Mouse (Mus musculus) heart, embryonic 12.5 days (tissue): ENCODE results near the gene Myo1b. TPM values are rescaled to one million over a fixed set of nuclear protein-coding genes. Genes with fewer than 3 reads are reported as not detected.
"Not testable (repeated sequence)": the region's sequence is repeated elsewhere in the genome, so short reads cannot be mapped to it uniquely, and the experiment has no call there.

Source experiments
- ATAC-seq: fragments of 200-750 bp; cut with Nextera tagmentation; 2 replicates; pipeline ENCODE4 v1.8.0; 2017; ENCODE audit warnings: moderate TSS enrichment, moderate library complexity; ENCODE audit not compliant: insufficient number of reproducible peaks, low FRiP score
- H3K27ac ChIP-seq: fragments of 300-500 bp; sonication (generic); 2 replicates; pipeline ENCODE4 v1.5.1; 2016; ENCODE audit warnings: mild to moderate bottlenecking, moderate library complexity; ENCODE audit not compliant: poor library complexity, severe bottlenecking
- H3K27me3 ChIP-seq: fragments of 300-500 bp; sonication (generic); replicated peaks from 2 replicates; pipeline ENCODE4 v1.6.1; 2016; ENCODE audit warnings: mild to moderate bottlenecking, moderate library complexity
- H3K36me3 ChIP-seq: fragments of 300-500 bp; sonication (generic); 2 replicates; pipeline ENCODE4 v1.6.1; 2016; ENCODE audit warnings: mild to moderate bottlenecking, moderate library complexity
- H3K4me1 ChIP-seq: fragments of 300-500 bp; sonication (generic); replicated peaks from 2 replicates; pipeline ENCODE4 v1.6.1; 2016; ENCODE audit warnings: mild to moderate bottlenecking
- H3K4me2 ChIP-seq: fragments of 300-500 bp; sonication (generic); 2 replicates; pipeline ENCODE4 v1.6.1; 2016; ENCODE audit warnings: mild to moderate bottlenecking, moderate library complexity
- H3K4me3 ChIP-seq: fragments of 300-500 bp; sonication (generic); 2 replicates; pipeline ENCODE4 v1.5.1; 2016; ENCODE audit warnings: mild to moderate bottlenecking
- H3K9ac ChIP-seq: fragments of 300-500 bp; sonication (generic); 2 replicates; pipeline ENCODE4 v1.6.1; 2016; ENCODE audit warnings: mild to moderate bottlenecking, moderate library complexity
- H3K9me3 ChIP-seq: fragments of 300-500 bp; sonication (generic); replicated peaks from 2 replicates; pipeline ENCODE4 v1.6.1; 2016; ENCODE audit warnings: mild to moderate bottlenecking, moderate library complexity
- WGBS: fragments of 180-500 bp; shearing (Covaris S2); methylation state at CpG from one replicate; pipeline ENCODE4 v1.1.7; 2016; 5-methylcytosine and 5-hydroxymethylcytosine counted together
- polyA plus RNA-seq: library from polyadenylated mRNA; unstranded; fragments of >200 nt; fragmentation: Nextera tagmentation; extraction: Ambion mirVana; gene quantifications from 2 replicates; pipeline ENCODE4 v1.2.1, GENCODE M21; 2016

Myo1b gene
- polyA plus RNA-seq, 1 experiment from 2014 or later: 36.5 TPM

GRCm38 (mm10) chr1:51875462-51876225, 40.2 kb downstream of the Myo1b start:
- ATAC-seq: no peak
- 72% methylated on average over 15 of the region's 15 CpGs for WGBS
- H3K4me1 ChIP-seq: peaks cover 49% of the 10 kb centered on the region
- H3K27ac ChIP-seq: no peak overlapping the region; the same call in 1 of the 2 replicates
- H3K9ac ChIP-seq: no peak overlapping the region
- H3K27me3 ChIP-seq: no peaks in the 10 kb centered on the region
- H3K9me3 ChIP-seq: no peaks in the 10 kb centered on the region
- no peak overlapping the region for H3K4me3 ChIP-seq
- H3K36me3 ChIP-seq: no peaks in the 10 kb centered on the region
- no peak overlapping the region for H3K4me2 ChIP-seq

- H3K9me3 ChIP-seq: no peaks in the 10 kb centered on the region
- H3K9ac ChIP-seq: no peak overlapping the region
- no peak overlapping the region for H3K27ac ChIP-seq
- WGBS: 62% methylated on average over 7 of the region's 7 CpGs
- H3K4me3 ChIP-seq: no peak overlapping the region
- H3K4me2 ChIP-seq: no peak overlapping the region
- peaks cover 5% of the 10 kb centered on the region; the same call in 1 of the 2 replicates for H3K36me3 ChIP-seq
- peaks cover 29% of the 10 kb centered on the region for H3K4me1 ChIP-seq
- no peak for ATAC-seq
- no peaks in the 10 kb centered on the region for H3K27me3 ChIP-seq
These were observed 43.2 kb downstream of the Myo1b start for GRCm38 (mm10) chr1:51872493-51873261.

- 67% methylated on average over 2 of the region's 2 CpGs for WGBS
- H3K27ac ChIP-seq, H3K27me3 ChIP-seq, H3K4me2 ChIP-seq, H3K36me3 ChIP-seq, H3K9me3 ChIP-seq, H3K9ac ChIP-seq, ATAC-seq, H3K4me3 ChIP-seq: not testable (repeated sequence)
- H3K4me1 ChIP-seq: peaks cover 34% of the 10 kb centered on the region
These were observed 44.6 kb downstream of the Myo1b start for GRCm38 (mm10) chr1:51871234-51871633.

GRCm38 (mm10) chr1:51862828-51863421, 52.9 kb downstream of the Myo1b start:
- 78% methylated on average over 8 of the region's 8 CpGs for WGBS
- peaks cover 15% of the 10 kb centered on the region; the same call in 1 of the 2 replicates for H3K4me1 ChIP-seq
- H3K27me3 ChIP-seq: no peaks in the 10 kb centered on the region
- H3K4me3 ChIP-seq: no peak overlapping the region
- no peaks in the 10 kb centered on the region for H3K9me3 ChIP-seq
- H3K27ac ChIP-seq: no peak overlapping the region
- no peak for ATAC-seq
- peaks cover 7% of the 10 kb centered on the region; the same call in 1 of the 2 replicates for H3K36me3 ChIP-seq
- no peak overlapping the region for H3K9ac ChIP-seq
- H3K4me2 ChIP-seq: no peak overlapping the region

GRCm38 (mm10) chr1:51860837-51861236, 55.0 kb downstream of the Myo1b start:
- Histone ChIP-seq H3K27ac (no peak overlapping the region), H3K9me3 (no peaks in the 10 kb centered on the region), H3K27me3 (no peaks in the 10 kb centered on the region), H3K4me2 (no peak overlapping the region), H3K4me1 (peaks cover 7% of the 10 kb centered on the region; the same call in 1 of the 2 replicates), H3K4me3 (no peak overlapping the region), H3K9ac (no peak overlapping the region), H3K36me3 (peaks cover 7% of the 10 kb centered on the region; the same call in 1 of the 2 replicates)
- 87% methylated on average over 10 of the region's 10 CpGs for WGBS
- no peak for ATAC-seq

GRCm38 (mm10) chr1:51856946-51857345, 58.9 kb downstream of the Myo1b start:
- Histone ChIP-seq H3K9me3 (no peaks in the 10 kb centered on the region), H3K27me3 (no peaks in the 10 kb centered on the region), H3K9ac (no peak overlapping the region), H3K36me3 (peaks cover 7% of the 10 kb centered on the region; the same call in 1 of the 2 replicates), H3K27ac (no peak overlapping the region), H3K4me2 (no peak overlapping the region), H3K4me1 (peaks cover 6% of the 10 kb centered on the region), H3K4me3 (no peak overlapping the region)
- no peak for ATAC-seq
- WGBS: 77% methylated on average over 4 of the region's 4 CpGs

- Histone ChIP-seq H3K9ac (no peak overlapping the region), H3K27me3 (no peaks in the 10 kb centered on the region), H3K27ac (no peak overlapping the region), H3K36me3 (peaks cover 7% of the 10 kb centered on the region; the same call in 1 of the 2 replicates), H3K4me3 (no peak overlapping the region), H3K9me3 (no peaks in the 10 kb centered on the region), H3K4me2 (no peak overlapping the region), H3K4me1 (peaks cover 6% of the 10 kb centered on the region)
- ATAC-seq: 0 out of 2 replicates have a peak, but pooled peaks have one; percentile 9
- WGBS: 79% methylated on average over 11 of the region's 11 CpGs
These were observed 59.5 kb downstream of the Myo1b start for GRCm38 (mm10) chr1:51856245-51856915.

- Histone ChIP-seq H3K9me3 (no peaks in the 10 kb centered on the region), H3K36me3 (peaks cover 7% of the 10 kb centered on the region; the same call in 1 of the 2 replicates), H3K27me3 (no peaks in the 10 kb centered on the region), H3K4me3 (no peak overlapping the region), H3K9ac (no peak overlapping the region), H3K27ac (no peak overlapping the region), H3K4me1 (peaks cover 6% of the 10 kb centered on the region), H3K4me2 (no peak overlapping the region)
- WGBS: 71% methylated on average over 10 of the region's 10 CpGs
- no peak for ATAC-seq
These were observed 60.2 kb downstream of the Myo1b start for GRCm38 (mm10) chr1:51855541-51856244.

- no peak overlapping the region for H3K9ac ChIP-seq
- peaks cover 10% of the 10 kb centered on the region for H3K4me1 ChIP-seq
- no peak overlapping the region for H3K4me2 ChIP-seq
- no peaks in the 10 kb centered on the region for H3K36me3 ChIP-seq
- H3K4me3 ChIP-seq: no peak overlapping the region
- no peaks in the 10 kb centered on the region for H3K9me3 ChIP-seq
- H3K27me3 ChIP-seq: no peaks in the 10 kb centered on the region
- H3K27ac ChIP-seq: 0 out of 2 replicates have a peak overlapping the region, but pooled peaks have one; percentile 10
- WGBS: 63% methylated on average over 5 of the region's 5 CpGs
- no peak for ATAC-seq
These were observed 63.6 kb downstream of the Myo1b start for GRCm38 (mm10) chr1:51852314-51852713.

- no peak overlapping the region for H3K4me2 ChIP-seq
- peaks cover 19% of the 10 kb centered on the region for H3K4me1 ChIP-seq
- H3K27me3 ChIP-seq: no peaks in the 10 kb centered on the region
- H3K36me3 ChIP-seq: no peaks in the 10 kb centered on the region
- ATAC-seq: no peak
- no peaks in the 10 kb centered on the region for H3K9me3 ChIP-seq
- no peak overlapping the region for H3K9ac ChIP-seq
- 59% methylated on average over 8 of the region's 8 CpGs for WGBS
- no peak overlapping the region for H3K4me3 ChIP-seq
- H3K27ac ChIP-seq: no peak overlapping the region
These were observed 66.2 kb downstream of the Myo1b start for GRCm38 (mm10) chr1:51849570-51850211.
